Mouse (Mus musculus) cerebellum, adult 2 months (tissue): ENCODE results near the gene Tfdp2.

ENCODE experiments used
- CTCF ChIP-seq: fragments of 200-500 bp; IDR thresholded peaks from 2 replicates; pipeline ENCODE4 v1.5.1; 2011; ENCODE audit warnings: low read depth, mild to moderate bottlenecking, control low read depth, low read length, moderate library complexity, borderline replicate concordance; ENCODE audit not compliant: insufficient read depth
- POLR2A ChIP-seq: fragments of 200-500 bp; IDR thresholded peaks from 2 replicates; pipeline ENCODE4 v1.6.1; 2011; ENCODE audit warnings: low read length, control low read depth, borderline replicate concordance; ENCODE audit not compliant: insufficient read depth

GRCm38 (mm10) chr9:96235477-96235876 lies 39.4 kb downstream of the Tfdp2 start:
- TF ChIP-seq CTCF: no peak
- TF ChIP-seq POLR2A: no peak
